Mouse (Mus musculus): ENCODE results near the gene Ifrd2.
A peak's percentile ranks its signal among the peaks of the same experiment; 100 is the strongest.

The Ifrd2 gene

GRCm38 (mm10) chr9:107576357-107577107 is 10.9 kb upstream of the Ifrd2 start, which contains the start of gene Hyal1:
Hyal1 (plus strand) TSS chr9:107576927.
- DNase-seq (ENCODE audit: low spot score), result peak; percentile 68

GRCm38 (mm10) chr9:107577871-107578270 is 9.6 kb upstream of the Ifrd2 start:
- DNase-seq (ENCODE audit: low spot score), result no peak

DNA sequence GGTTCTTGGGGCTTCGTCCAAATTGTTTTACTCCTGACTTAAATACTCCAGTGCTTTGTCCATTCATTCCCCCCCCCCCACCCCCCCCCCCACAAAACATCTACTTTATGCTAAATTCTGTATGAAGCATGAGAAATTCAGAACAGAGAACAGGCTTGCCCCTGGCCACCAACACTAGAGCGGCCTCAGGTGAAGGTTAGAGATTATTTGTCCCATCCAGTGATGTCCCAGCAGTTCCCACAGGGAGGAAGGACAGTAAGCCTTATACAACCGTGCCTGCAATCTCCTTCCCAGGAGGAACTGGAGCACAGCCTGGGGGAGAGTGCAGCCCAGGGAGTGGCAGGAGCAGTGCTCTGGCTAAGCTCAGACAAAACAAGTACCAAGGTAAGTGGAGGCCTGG is 8.9 kb upstream of the Ifrd2 start, which contains the start of gene Naa80:
Naa80 (plus strand) TSS at position 301 of the 400 bp plus-strand sequence.
- no peak for DNase-seq (ENCODE audit: low spot score)

GRCm38 (mm10) chr9:107579023-107579900 is 8.2 kb upstream of the Ifrd2 start:
- DNase-seq (ENCODE audit: low spot score), result no peak

GRCm38 (mm10) chr9:107580501-107581317 is 6.7 kb upstream of the Ifrd2 start, which contains the start of gene Hyal3:
Hyal3 (plus strand) TSS chr9:107580818.
- DNase-seq (ENCODE audit: low spot score), result peak; percentile 75

GRCm38 (mm10) chr9:107581584-107581983 is 5.9 kb upstream of the Ifrd2 start:
- DNase-seq (ENCODE audit: low spot score), result no peak

DNA sequence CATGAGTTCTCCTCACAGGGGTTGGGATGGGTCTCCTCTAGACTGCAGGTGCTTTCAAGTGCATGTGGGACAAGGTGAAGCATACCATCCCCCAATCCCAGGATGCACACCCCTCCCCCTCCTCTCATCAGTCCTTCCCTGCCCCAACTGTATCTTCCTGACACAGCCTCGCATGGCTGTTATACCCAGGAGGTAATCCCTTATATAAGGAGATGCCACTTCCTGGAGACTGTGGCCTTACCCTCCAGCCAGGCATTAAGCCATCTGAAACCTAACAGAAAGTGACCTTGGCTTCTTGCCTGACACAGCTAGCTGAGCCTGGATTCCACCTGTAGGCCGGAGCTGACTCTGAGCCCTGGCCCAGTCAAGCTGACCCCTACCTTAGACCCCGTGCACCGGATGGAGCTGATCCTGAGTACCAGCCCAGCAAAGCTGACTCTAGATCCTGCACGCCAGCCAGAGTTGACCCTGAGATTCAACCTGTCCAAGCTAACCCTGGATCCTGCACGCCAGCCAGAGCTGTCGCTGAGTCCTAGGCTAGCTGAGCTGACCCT is 4.9 kb upstream of the Ifrd2 start:
- DNase-seq (ENCODE audit: low spot score), result no peak

- DNase-seq (ENCODE audit: low spot score), result no peak
These were observed 4.3 kb upstream of the Ifrd2 start for GRCm38 (mm10) chr9:107583174-107583573.

DNA sequence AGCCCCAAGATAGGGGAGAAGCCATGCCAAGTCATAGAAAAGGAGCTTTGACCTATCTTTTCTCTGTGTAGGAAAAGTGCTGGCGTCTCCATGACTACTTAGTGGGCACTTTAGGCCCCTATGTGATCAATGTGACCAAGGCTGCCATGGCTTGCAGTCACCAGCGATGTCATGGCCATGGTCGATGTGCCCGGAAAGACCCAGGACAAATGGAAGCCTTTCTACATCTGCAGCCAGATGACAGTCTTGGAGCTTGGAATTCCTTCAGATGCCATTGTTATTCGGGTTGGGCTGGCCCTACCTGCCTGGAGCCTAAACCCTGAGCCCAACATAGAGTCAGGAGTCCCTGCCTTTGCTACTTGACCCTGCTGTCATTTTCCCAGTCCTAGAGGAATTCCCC is 938 bp upstream of the Ifrd2 start:
- DNase-seq (ENCODE audit: low spot score), result no peak

GRCm38 (mm10) chr9:107587833-107588639 is 594 bp downstream of the Ifrd2 start:
- DNase-seq (ENCODE audit: low spot score), result no peak

DNA sequence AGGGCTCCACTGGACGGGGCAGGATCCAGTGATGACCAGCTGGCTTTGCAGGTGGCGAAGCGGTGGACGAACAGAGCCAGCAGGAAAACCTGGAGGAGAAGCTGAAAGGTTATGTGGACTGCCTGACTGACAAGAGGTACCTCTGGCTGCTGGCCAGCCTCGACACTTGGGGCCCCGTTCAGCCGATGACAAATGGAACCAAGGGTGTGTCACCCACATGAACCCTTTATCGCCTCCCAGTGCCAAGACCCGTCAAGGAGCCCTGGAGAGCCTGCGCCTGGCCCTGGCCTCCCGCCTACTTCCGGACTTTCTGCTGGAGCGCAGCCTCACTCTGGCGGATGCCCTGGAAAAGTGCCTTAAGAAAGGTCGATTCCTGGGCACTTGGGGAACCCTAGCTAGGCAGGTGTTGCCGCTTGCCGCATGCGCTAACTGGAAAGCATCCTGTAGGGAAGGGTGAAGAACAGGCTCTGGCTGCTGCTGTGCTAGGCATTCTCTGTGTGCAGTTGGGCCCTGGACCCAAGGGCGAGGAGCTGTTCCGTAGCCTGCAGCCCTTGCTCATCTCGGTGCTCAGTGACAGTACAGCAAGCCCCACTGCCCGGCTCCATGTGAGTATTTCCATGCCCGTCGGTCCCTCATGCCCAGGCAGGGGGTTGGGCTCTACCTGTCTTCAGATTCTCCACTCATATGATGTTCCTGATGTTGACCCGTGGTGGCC is 2.8 kb downstream of the Ifrd2 start:
- DNase-seq (ENCODE audit: low spot score), result no peak

- no peak for DNase-seq (ENCODE audit: low spot score)
These were observed 3.3 kb downstream of the Ifrd2 start for GRCm38 (mm10) chr9:107590773-107591060.

GRCm38 (mm10) chr9:107593101-107593976 is 5.9 kb downstream of the Ifrd2 start:
- no peak for DNase-seq (ENCODE audit: low spot score)

GRCm38 (mm10) chr9:107594281-107595062 is 7.0 kb downstream of the Ifrd2 start:
- no peak for DNase-seq (ENCODE audit: low spot score)

- DNase-seq (ENCODE audit: low spot score), result no peak
These were observed 9.5 kb downstream of the Ifrd2 start for GRCm38 (mm10) chr9:107596619-107597569.

- DNase-seq (ENCODE audit: low spot score), result no peak
These were observed 10.9 kb downstream of the Ifrd2 start for GRCm38 (mm10) chr9:107598385-107598784.

DNA sequence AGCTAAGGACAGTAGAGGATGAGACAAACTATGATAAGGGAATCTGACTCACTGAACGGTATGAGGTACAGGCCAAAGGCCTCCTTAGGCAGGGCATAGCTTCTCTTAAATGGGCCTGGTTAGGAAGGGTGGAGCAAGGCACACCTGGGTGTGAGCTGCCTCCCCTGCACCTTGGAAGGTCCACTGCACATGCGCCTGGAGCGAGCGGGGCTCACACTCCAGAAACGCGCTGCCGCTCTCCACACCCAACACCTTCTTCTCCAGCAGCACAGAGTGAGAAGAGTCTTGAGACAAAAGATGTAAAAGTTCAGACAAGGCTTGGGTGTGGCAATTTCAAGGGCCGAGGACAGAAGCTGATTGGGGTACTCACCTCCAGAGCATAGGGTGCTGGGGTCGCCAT is 12.0 kb downstream of the Ifrd2 start:
- no peak for DNase-seq (ENCODE audit: low spot score)

Data from urinary bladder, postnatal 25 days (tissue).